Mouse (Mus musculus): ENCODE measurements around the gene M1ap. TPM values are rescaled to one million over a fixed set of nuclear protein-coding genes. Genes with fewer than 3 reads are reported as not detected.

The M1ap gene
- polyA plus RNA-seq, 1 experiment from 2014 or later, result 12.3 TPM

GRCm38 (mm10) chr6:83071220-83071619 lies 124.5 kb downstream of the M1ap start:
- 2% methylated on average over 24 of the region's 24 CpGs for WGBS (ENCODE audit: insufficient replicate concordance)
- Histone ChIP-seq H3K4me1 (replicated peaks) (peaks cover 32% of the 10 kb centered on the region), H3K9me3 (replicated peaks) (no peaks in the 10 kb centered on the region), H3K27me3 (peaks cover 100% of the 10 kb centered on the region), H3K36me3 (replicated peaks) (no peaks in the 10 kb centered on the region), H3K27ac (replicated peaks) (no peak overlapping the region), H3K4me3 (replicated peaks) (peak overlapping the region; percentile 14; the same call in 1 of the 2 replicates), H3K4me2 (peak overlapping the region; percentile 25), H3K9ac (no peak overlapping the region)
- no peak for ATAC-seq (ENCODE audit: insufficient read depth)

- no peak overlapping the region for H3K4me2 ChIP-seq
- H3K9ac ChIP-seq, result no peak overlapping the region
- H3K27me3 ChIP-seq, result peaks cover 77% of the 10 kb centered on the region
- peaks cover 6% of the 10 kb centered on the region for H3K36me3 ChIP-seq (replicated peaks)
- peaks cover 38% of the 10 kb centered on the region for H3K4me1 ChIP-seq (replicated peaks)
- ATAC-seq (ENCODE audit: insufficient read depth), result no peak
- WGBS (ENCODE audit: insufficient replicate concordance), result 19% methylated on average over 2 of the region's 2 CpGs
- H3K27ac ChIP-seq (replicated peaks), result no peak overlapping the region
- no peak overlapping the region for H3K4me3 ChIP-seq (replicated peaks)
- no peaks in the 10 kb centered on the region for H3K9me3 ChIP-seq (replicated peaks)
Measured at GRCm38 (mm10) chr6:83074979-83075378, 128.3 kb downstream of the M1ap start.

GRCm38 (mm10) chr6:83077630-83078323 lies 131.1 kb downstream of the M1ap start, which contains the start of gene Pcgf1:
TSS of gene Pcgf1 (plus strand) at chr6:83077869.
- peaks cover 25% of the 10 kb centered on the region for H3K36me3 ChIP-seq (replicated peaks)
- H3K4me2 ChIP-seq, result peak within 1 kb of the TSS; percentile 97
- peak within 1 kb of the TSS; percentile 79 for H3K4me3 ChIP-seq (replicated peaks)
- WGBS (ENCODE audit: insufficient replicate concordance), result under 1% methylated on average over 54 of the region's 54 CpGs
- peaks cover 56% of the 10 kb centered on the region for H3K27me3 ChIP-seq
- H3K27ac ChIP-seq (replicated peaks), result peak within 1 kb of the TSS; percentile 88
- ATAC-seq (ENCODE audit: insufficient read depth), result peak; percentile 41
- peak within 1 kb of the TSS; percentile 78 for H3K9ac ChIP-seq
- no peaks in the 10 kb centered on the region for H3K9me3 ChIP-seq (replicated peaks)
- peaks cover 32% of the 10 kb centered on the region for H3K4me1 ChIP-seq (replicated peaks)

- ATAC-seq (ENCODE audit: insufficient read depth), result peak; percentile 90
- peaks cover 56% of the 10 kb centered on the region for H3K27me3 ChIP-seq
Measured at GRCm38 (mm10) chr6:83078324-83078858, 131.7 kb downstream of the M1ap start.

More at GRCm38 (mm10) chr6:83078324-83078858, 131.7 kb downstream of the M1ap start:
- peak overlapping the region; percentile 88 for H3K27ac ChIP-seq (replicated peaks)
- WGBS (ENCODE audit: insufficient replicate concordance), result under 1% methylated on average over 46 of the region's 46 CpGs
- peaks cover 25% of the 10 kb centered on the region for H3K36me3 ChIP-seq (replicated peaks)
- peaks cover 32% of the 10 kb centered on the region for H3K4me1 ChIP-seq (replicated peaks)
- H3K4me3 ChIP-seq (replicated peaks), result peak overlapping the region; percentile 79
- H3K4me2 ChIP-seq, result peak overlapping the region; percentile 97
- H3K9me3 ChIP-seq (replicated peaks), result no peaks in the 10 kb centered on the region
- H3K9ac ChIP-seq, result peak overlapping the region; percentile 78

Small RNA genes within 50 kb of the gene (microRNA-seq; reads per million reads assigned to microRNA genes)
- not detected for gene Mir7040

Other genes with a start within 250 kb of the M1ap start
- gene Pole4, start 241.5 kb upstream of the M1ap start, polyA plus RNA-seq (2015; fragmentation: Nextera tagmentation; extraction: Ambion mirVana), result 44.9 and 50.5 TPM in 2 replicates
- gene Hk2, start 172.4 kb upstream of the M1ap start, polyA plus RNA-seq (2015; fragmentation: Nextera tagmentation; extraction: Ambion mirVana), result 4.7 and 5.2 TPM in 2 replicates
- 0.06 and 0.10 TPM in 2 replicates for gene Sema4f, start 7.1 kb upstream of the M1ap start, polyA plus RNA-seq (2015; fragmentation: Nextera tagmentation; extraction: Ambion mirVana)
- 19.9 and 21.1 TPM in 2 replicates for gene Dok1, start 86.6 kb downstream of the M1ap start, polyA plus RNA-seq (2015; fragmentation: Nextera tagmentation; extraction: Ambion mirVana)
- gene Loxl3, start 87.3 kb downstream of the M1ap start, polyA plus RNA-seq (2015; fragmentation: Nextera tagmentation; extraction: Ambion mirVana), result 1.7 and 2.1 TPM in 2 replicates
- gene Aup1, start 107.6 kb downstream of the M1ap start, polyA plus RNA-seq (2015; fragmentation: Nextera tagmentation; extraction: Ambion mirVana), result 189 and 201 TPM in 2 replicates
- gene Htra2, start 108.4 kb downstream of the M1ap start, polyA plus RNA-seq (2015; fragmentation: Nextera tagmentation; extraction: Ambion mirVana), result 87.9 and 93.6 TPM in 2 replicates
- 6.8 and 7.8 TPM in 2 replicates for gene Dqx1, start 110.9 kb downstream of the M1ap start, polyA plus RNA-seq (2015; fragmentation: Nextera tagmentation; extraction: Ambion mirVana)
- not detected in 2 replicates for gene Tlx2, start 123.4 kb downstream of the M1ap start, polyA plus RNA-seq (2015; fragmentation: Nextera tagmentation; extraction: Ambion mirVana)
- 18.6 and 18.7 TPM in 2 replicates for gene Pcgf1, start 131.0 kb downstream of the M1ap start, polyA plus RNA-seq (2015; fragmentation: Nextera tagmentation; extraction: Ambion mirVana)
- gene Lbx2, start 139.5 kb downstream of the M1ap start, polyA plus RNA-seq (2015; fragmentation: Nextera tagmentation; extraction: Ambion mirVana), result 0.38 and 0.39 TPM in 2 replicates
- 0.93 and 1.0 TPM in 2 replicates for gene Ccdc142, start 154.7 kb downstream of the M1ap start, polyA plus RNA-seq (2015; fragmentation: Nextera tagmentation; extraction: Ambion mirVana)
- gene Gm42688, start 154.7 kb downstream of the M1ap start, polyA plus RNA-seq (2015; fragmentation: Nextera tagmentation; extraction: Ambion mirVana), result 1.1 and 1.4 TPM in 2 replicates
- gene Mrpl53, start 162.1 kb downstream of the M1ap start, polyA plus RNA-seq (2015; fragmentation: Nextera tagmentation; extraction: Ambion mirVana), result 70.4 and 72.6 TPM in 2 replicates
- gene Mogs, start 168.6 kb downstream of the M1ap start, polyA plus RNA-seq (2015; fragmentation: Nextera tagmentation; extraction: Ambion mirVana), result 37.0 and 39.9 TPM in 2 replicates
- 29.6 and 30.2 TPM in 2 replicates for gene Wbp1, start 174.7 kb downstream of the M1ap start, polyA plus RNA-seq (2015; fragmentation: Nextera tagmentation; extraction: Ambion mirVana)
- 5.0 and 5.3 TPM in 2 replicates for gene Ino80b, start 178.5 kb downstream of the M1ap start, polyA plus RNA-seq (2015; fragmentation: Nextera tagmentation; extraction: Ambion mirVana)
- gene Rtkn, start 188.6 kb downstream of the M1ap start, polyA plus RNA-seq (2015; fragmentation: Nextera tagmentation; extraction: Ambion mirVana), result 12.1 and 17.9 TPM in 2 replicates
- 0.35 and 0.59 TPM in 2 replicates for gene Wdr54, start 209.5 kb downstream of the M1ap start, polyA plus RNA-seq (2015; fragmentation: Nextera tagmentation; extraction: Ambion mirVana)
- 0.10 and 0.17 TPM in 2 replicates for gene 1700003E16Rik, start 209.5 kb downstream of the M1ap start, polyA plus RNA-seq (2015; fragmentation: Nextera tagmentation; extraction: Ambion mirVana)
- gene Dctn1, start 219.0 kb downstream of the M1ap start, polyA plus RNA-seq (2015; fragmentation: Nextera tagmentation; extraction: Ambion mirVana), result 24.1 and 26.7 TPM in 2 replicates

Data from liver, embryonic 15.5 days (tissue).